Mouse (Mus musculus) ovary, adult 18-20 months (tissue): Measurements from ENCODE around the gene Grin1.
A peak's percentile ranks its signal among the peaks of the same experiment; 100 is the strongest.
"Not testable (repeated sequence)": the region's sequence is repeated elsewhere in the genome, so short reads cannot be mapped to it uniquely, and the experiment has no call there.

ENCODE experiments used
- DNase-seq: peaks from one replicate; pipeline ENCODE4 v3.0.0; 2022; ENCODE audit warnings: low spot score, mixed read lengths

Grin1 gene

DNA sequence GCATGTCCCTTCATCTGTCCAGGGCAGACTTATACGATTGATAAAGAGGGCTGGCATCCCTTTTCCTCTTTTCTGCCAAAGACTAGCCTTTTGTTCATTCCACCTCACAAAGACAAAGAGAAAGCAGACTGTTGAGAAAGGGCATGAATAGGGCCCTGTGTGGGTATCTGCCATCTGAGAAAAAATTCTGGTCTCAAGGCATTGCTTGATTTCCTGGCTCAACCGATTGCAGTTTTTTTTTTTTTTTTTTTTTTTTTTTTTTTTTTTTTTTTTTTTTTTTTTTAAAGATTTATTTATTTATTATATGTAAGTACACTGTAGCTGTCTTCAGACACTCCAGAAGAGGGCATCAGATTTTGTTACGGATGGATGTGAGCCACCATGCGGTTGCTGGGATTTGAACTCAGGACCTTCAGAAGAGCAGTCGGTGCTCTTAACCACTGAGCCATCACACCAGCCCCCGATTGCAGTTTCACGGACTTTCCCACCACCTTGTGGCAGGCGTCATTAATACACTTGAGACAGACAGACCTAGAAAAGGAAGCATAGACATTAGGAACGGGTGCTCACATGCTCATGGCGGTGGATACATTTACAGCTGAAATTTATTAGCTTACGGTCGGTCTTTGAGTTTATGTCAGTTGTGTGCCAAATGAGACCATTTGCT, 62.4 kb downstream of the Grin1 start:
- not testable (repeated sequence) for DNase-seq

DNA sequence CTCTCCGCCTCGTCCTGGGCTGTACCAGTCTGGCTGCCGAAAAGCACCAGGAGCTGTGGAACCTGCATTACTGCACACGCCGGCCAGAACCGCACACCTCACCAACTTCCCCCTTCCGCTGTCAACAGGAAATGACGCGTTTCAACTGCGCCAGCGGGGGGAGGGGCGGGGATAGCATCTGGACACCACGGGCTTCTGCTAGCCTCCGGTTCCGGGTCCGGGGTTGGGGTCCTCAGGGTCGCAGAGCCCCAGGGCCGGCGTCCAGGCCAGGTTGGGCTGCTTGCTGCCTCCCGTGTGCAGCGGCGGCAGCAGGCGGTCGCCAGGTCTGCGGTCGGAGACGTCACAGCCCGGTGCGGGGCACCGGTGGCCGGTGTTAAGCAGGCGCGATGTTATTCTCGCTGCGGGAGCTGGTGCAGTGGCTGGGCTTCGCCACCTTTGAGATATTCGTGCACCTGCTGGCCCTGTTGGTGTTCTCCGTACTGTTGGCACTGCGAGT, 63.7 kb downstream of the Grin1 start, which contains the start of gene Tmem203:
Tmem203 (plus strand) TSS at position 156 of the 496 bp plus-strand sequence.
- DNase-seq = peak; percentile 68

DNA sequence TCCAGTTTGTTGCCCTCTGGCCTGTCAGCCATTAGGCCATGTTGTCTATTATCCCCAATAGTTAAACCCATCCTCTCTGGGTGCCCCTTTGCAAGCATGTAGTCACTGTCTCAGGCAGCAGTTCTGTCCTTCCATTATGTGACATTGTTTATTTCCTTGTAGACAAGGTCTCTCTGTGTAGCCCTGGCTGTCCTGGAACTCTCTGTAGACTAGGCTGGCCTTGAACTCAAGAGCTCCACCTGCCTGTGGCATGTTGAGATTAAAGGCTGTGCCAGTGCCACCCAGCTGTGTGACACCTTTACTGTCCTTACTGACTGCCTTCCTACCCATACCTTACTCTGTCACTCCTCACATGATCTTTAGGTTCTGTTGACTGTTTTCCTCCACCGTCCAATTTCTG, 66.7 kb downstream of the Grin1 start:
- DNase-seq = no peak

DNA sequence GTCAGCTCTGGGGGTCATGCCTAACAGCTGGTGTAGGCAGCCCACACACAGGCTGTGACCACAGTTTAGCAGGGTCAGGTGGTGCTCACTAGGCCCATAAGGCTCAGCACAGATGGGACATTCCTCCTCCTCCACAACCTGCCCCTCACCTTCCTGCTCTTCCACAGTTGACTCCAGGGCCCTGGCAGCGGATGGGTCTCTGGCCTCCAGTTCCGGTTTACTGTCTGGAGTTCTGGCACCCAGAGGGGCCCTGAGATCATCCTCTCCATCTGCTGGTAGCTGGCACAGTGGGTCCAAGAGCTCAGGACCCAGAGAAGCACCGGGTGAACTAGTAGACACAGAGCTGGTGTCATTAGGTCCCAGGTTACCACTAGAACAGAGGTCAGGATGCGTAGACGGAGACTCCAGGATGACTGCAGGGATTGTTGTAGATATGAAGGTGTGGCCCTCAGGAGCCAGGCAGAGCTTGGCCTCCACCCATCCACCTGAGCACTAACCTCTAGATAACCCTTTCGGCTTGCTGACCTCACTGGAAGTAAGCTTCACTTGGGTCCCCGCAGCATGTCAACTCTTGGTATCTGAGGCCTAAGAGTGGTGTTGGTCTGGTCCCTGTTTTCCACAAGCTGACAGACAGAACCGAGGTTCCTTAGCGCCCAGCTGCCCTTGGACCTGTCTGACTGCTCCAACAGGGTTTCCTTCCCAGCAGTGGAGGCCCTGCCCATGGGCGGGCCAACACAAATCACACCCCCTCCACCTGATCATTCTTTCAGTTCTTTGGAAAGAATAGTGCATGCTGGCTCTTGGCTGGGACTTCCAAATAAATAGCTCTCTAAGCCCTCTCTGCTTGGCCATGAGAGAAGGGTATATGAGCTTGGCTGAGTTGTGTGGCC, 72.6 kb downstream of the Grin1 start, which contains the start of gene AL732309.1:
AL732309.1 (minus strand) TSS at position 681 of the 890 bp plus-strand sequence.
- DNase-seq = no peak

DNA sequence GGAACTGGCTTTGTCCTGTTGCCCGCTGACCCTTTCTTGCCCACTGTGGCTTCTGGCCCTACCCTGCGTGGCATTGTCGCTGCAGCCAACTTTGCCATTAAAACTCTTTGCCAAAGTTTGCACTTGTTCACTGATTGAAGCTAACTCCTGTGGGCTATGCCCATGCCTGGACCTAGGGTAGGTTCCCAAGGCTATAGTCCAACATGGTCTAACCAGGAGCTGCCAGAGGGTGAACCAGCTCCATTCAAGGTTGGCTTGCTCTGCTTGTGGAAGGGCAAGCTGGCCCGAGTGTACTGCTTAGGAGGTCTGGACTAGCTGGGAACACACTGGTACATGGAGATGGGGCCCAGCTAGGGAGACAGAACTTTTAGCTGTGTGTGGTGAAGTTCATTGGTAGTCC, 74.8 kb downstream of the Grin1 start:
- DNase-seq = no peak

DNA sequence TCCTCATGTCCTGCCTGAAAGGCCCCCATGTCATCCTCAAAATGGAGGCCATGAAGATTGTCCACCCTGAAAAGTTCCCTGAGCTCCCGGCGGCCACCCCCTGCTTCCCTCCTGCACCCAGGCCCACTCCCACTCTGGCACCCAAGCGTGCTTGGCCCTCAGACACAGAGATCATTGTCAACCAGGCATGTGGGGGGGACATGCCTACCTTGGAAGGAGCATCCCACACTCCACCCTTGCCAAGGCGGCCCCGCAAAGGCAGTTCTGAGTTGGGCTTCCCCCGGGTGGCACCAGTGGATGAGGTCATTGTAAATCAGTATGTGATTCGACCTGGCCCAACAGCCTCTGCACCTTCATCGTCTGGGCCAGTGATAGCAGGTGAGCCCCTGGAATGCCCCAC, 75.6 kb downstream of the Grin1 start:
- no peak for DNase-seq

DNA sequence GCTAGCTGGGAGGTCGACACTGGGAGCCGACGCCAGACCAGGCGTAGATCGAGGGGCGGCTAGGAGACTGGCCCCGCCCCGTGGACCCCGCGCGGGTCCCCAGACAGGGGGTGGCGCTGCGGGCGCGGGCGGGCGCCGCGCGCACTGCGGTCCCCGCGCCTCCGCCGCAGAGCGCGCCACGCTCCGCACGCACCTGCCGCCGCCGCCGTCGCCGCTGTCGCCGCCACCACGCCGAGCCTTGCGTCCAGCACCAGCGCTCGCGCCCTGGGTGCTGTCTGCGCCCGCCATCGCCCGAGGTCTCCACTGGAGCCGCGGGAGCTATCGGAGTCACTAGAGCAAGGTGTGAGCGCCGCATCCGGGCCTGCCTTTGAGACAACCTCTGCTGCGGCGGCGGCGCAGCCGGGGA, 76.9 kb downstream of the Grin1 start, which contains the start of the genes Rnf208 and Cysrt1:
Rnf208 (plus strand) TSS at position 155 of the 406 bp plus-strand sequence.
Cysrt1 (minus strand) TSS at position 352 of the 406 bp plus-strand sequence.
- no peak for DNase-seq

DNA sequence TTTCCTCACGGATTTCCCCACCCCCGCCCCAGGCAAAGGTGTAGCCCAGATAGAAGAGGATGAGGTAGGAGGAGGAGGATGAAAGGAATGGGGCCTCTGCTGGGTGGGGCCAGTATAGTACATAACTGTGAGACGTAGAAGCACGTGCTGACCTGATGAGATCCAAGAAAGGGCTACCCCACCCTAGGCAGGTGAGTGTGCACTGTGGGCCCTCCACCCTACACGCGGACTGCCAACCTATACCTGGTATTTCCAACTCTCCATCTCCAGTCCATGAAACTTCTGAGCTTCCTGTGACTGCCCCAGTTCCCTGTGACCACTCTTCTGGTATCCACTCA, 77.6 kb downstream of the Grin1 start:
- DNase-seq = no peak
